Mouse (Mus musculus) limb, embryonic 11.5 days (tissue): ENCODE results near the gene Bnip1. TPM values are rescaled to one million over a fixed set of nuclear protein-coding genes. Genes with fewer than 3 reads are reported as not detected.
A peak's percentile ranks its signal among the peaks of the same experiment; 100 is the strongest.

Source experiments
- ATAC-seq: fragments of 200-750 bp; cut with Nextera tagmentation; 2 replicates; pipeline ENCODE4 v1.8.0; 2017; ENCODE audit warnings: low read depth; ENCODE audit not compliant: insufficient number of reproducible peaks, low FRiP score, low TSS enrichment
- DNase-seq: peaks from one replicate; pipeline ENCODE4 v3.0.0-alpha.2; 2015; ENCODE audit warnings: low spot score
- H3K27ac ChIP-seq: fragments of 300-500 bp; sonication (generic); replicated peaks from 2 replicates; pipeline ENCODE4 v1.5.1; 2014; ENCODE audit warnings: low read depth, mild to moderate bottlenecking, low read length
- H3K27me3 ChIP-seq: fragments of 300-500 bp; sonication (generic); 2 replicates; pipeline ENCODE4 v1.6.1; 2014; ENCODE audit warnings: mild to moderate bottlenecking, low read length, mixed read lengths; ENCODE audit not compliant: control insufficient read depth, insufficient read depth
- H3K36me3 ChIP-seq: fragments of 300-500 bp; sonication (generic); 2 replicates; pipeline ENCODE4 v1.6.1; 2014; ENCODE audit warnings: mild to moderate bottlenecking, low read length, moderate library complexity, mixed read lengths; ENCODE audit not compliant: control insufficient read depth, insufficient read depth
- H3K4me1 ChIP-seq: fragments of 300-500 bp; sonication (generic); 2 replicates; pipeline ENCODE4 v1.6.1; 2014; ENCODE audit warnings: low read length, mixed read lengths; ENCODE audit not compliant: control insufficient read depth, insufficient read depth
- H3K4me2 ChIP-seq: fragments of 300-500 bp; sonication (generic); 2 replicates; pipeline ENCODE4 v1.6.1; 2014; ENCODE audit warnings: low read depth, mild to moderate bottlenecking, moderate library complexity; ENCODE audit not compliant: severe bottlenecking
- H3K4me3 ChIP-seq: fragments of 300-500 bp; sonication (generic); 2 replicates; pipeline ENCODE4 v1.5.1; 2014; ENCODE audit warnings: low read depth, low read length
- H3K9ac ChIP-seq: fragments of 300-500 bp; sonication (generic); 2 replicates; pipeline ENCODE4 v1.6.1; 2014; ENCODE audit warnings: mild to moderate bottlenecking, low read length
- H3K9me3 ChIP-seq: fragments of 300-500 bp; sonication (generic); 2 replicates; pipeline ENCODE4 v1.6.1; 2016; ENCODE audit warnings: low read length; ENCODE audit not compliant: control insufficient read depth
- WGBS: fragments of 180-500 bp; shearing (Covaris S2); extraction: QIAGEN DNeasy Blood & Tissue Kit; methylation state at CpG from one replicate; pipeline ENCODE4 v1.1.7; 2014; 5-methylcytosine and 5-hydroxymethylcytosine counted together
- polyA plus RNA-seq: library from polyadenylated mRNA; unstranded; fragments of >200 nt; fragmentation: Nextera tagmentation; extraction: Ambion mirVana; gene quantifications from 2 replicates; pipeline ENCODE4 v1.2.1, GENCODE M21; 2014

Gene Bnip1
- polyA plus RNA-seq, 1 experiment from 2014 or later = 51.5 TPM

- no peaks in the 10 kb centered on the region for H3K27me3 ChIP-seq
- peaks cover 11% of the 10 kb centered on the region; the same call in 1 of the 2 replicates for H3K36me3 ChIP-seq
- H3K4me1 ChIP-seq = no peaks in the 10 kb centered on the region
- H3K27ac ChIP-seq = no peak overlapping the region
- DNase-seq (no peak), ATAC-seq (no peak)
- no peak overlapping the region for H3K4me2 ChIP-seq
- H3K4me3 ChIP-seq = no peak overlapping the region
- WGBS = 91% methylated on average over 8 of the region's 8 CpGs
- no peak overlapping the region for H3K9ac ChIP-seq
- no peaks in the 10 kb centered on the region for H3K9me3 ChIP-seq
Observed at GRCm38 (mm10) chr17:26789460-26790268, 8.8 kb downstream of the Bnip1 start.

GRCm38 (mm10) chr17:26790269-26791214 lies 9.7 kb downstream of the Bnip1 start:
- Histone ChIP-seq H3K27ac (no peak overlapping the region), H3K36me3 (peaks cover 11% of the 10 kb centered on the region; the same call in 1 of the 2 replicates), H3K4me2 (no peak overlapping the region), H3K4me1 (no peaks in the 10 kb centered on the region), H3K9ac (no peak overlapping the region), H3K4me3 (no peak overlapping the region), H3K27me3 (no peaks in the 10 kb centered on the region), H3K9me3 (no peaks in the 10 kb centered on the region)
- 94% methylated on average over 11 of the region's 11 CpGs for WGBS
- DNase-seq (no peak), ATAC-seq (no peak)

- Histone ChIP-seq H3K36me3 (peaks cover 9% of the 10 kb centered on the region; the same call in 1 of the 2 replicates), H3K27ac (no peak overlapping the region), H3K4me3 (no peak overlapping the region), H3K9ac (no peak overlapping the region), H3K4me1 (no peaks in the 10 kb centered on the region), H3K4me2 (no peak overlapping the region), H3K9me3 (no peaks in the 10 kb centered on the region), H3K27me3 (no peaks in the 10 kb centered on the region)
- DNase-seq (no peak), ATAC-seq (no peak)
- WGBS = 86% methylated on average over 7 of the region's 7 CpGs
Observed at GRCm38 (mm10) chr17:26791580-26791979, 10.7 kb downstream of the Bnip1 start.

GRCm38 (mm10) chr17:26792096-26792495 lies 11.2 kb downstream of the Bnip1 start:
- Histone ChIP-seq H3K9me3 (no peaks in the 10 kb centered on the region), H3K27ac (no peak overlapping the region), H3K9ac (no peak overlapping the region), H3K36me3 (peaks cover 9% of the 10 kb centered on the region; the same call in 1 of the 2 replicates), H3K4me3 (no peak overlapping the region), H3K4me1 (no peaks in the 10 kb centered on the region), H3K4me2 (no peak overlapping the region), H3K27me3 (no peaks in the 10 kb centered on the region)
- DNase-seq = no peak
- 94% methylated on average over 15 of the region's 15 CpGs for WGBS
- ATAC-seq = no peak

GRCm38 (mm10) chr17:26793068-26793765 lies 12.4 kb downstream of the Bnip1 start:
- Histone ChIP-seq H3K4me2 (no peak overlapping the region), H3K4me1 (no peaks in the 10 kb centered on the region), H3K27ac (no peak overlapping the region), H3K4me3 (no peak overlapping the region), H3K9ac (no peak overlapping the region), H3K36me3 (peaks cover 9% of the 10 kb centered on the region; the same call in 1 of the 2 replicates), H3K27me3 (no peaks in the 10 kb centered on the region), H3K9me3 (no peaks in the 10 kb centered on the region)
- DNase-seq (no peak), ATAC-seq (no peak)
- WGBS = 85% methylated on average over 5 of the region's 5 CpGs

- no peak overlapping the region for H3K9ac ChIP-seq
- 21% methylated on average over 3 of the region's 3 CpGs for WGBS
- H3K27me3 ChIP-seq = no peaks in the 10 kb centered on the region
- H3K27ac ChIP-seq = no peak overlapping the region
- H3K4me2 ChIP-seq = no peak overlapping the region
- no peaks in the 10 kb centered on the region for H3K9me3 ChIP-seq
- ATAC-seq = no peak
- H3K36me3 ChIP-seq = peaks cover 9% of the 10 kb centered on the region; the same call in 1 of the 2 replicates
- DNase-seq = peak; percentile 53
- H3K4me1 ChIP-seq = no peaks in the 10 kb centered on the region
- H3K4me3 ChIP-seq = no peak overlapping the region
Observed at GRCm38 (mm10) chr17:26794744-26795143, 13.9 kb downstream of the Bnip1 start.

GRCm38 (mm10) chr17:26795386-26795785 lies 14.5 kb downstream of the Bnip1 start:
- H3K27ac ChIP-seq = no peak overlapping the region
- no peak overlapping the region for H3K4me3 ChIP-seq
- no peak overlapping the region for H3K9ac ChIP-seq
- H3K36me3 ChIP-seq = peaks cover 9% of the 10 kb centered on the region; the same call in 1 of the 2 replicates
- ATAC-seq (no peak), DNase-seq (no peak)
- H3K4me2 ChIP-seq = no peak overlapping the region
- H3K27me3 ChIP-seq = no peaks in the 10 kb centered on the region
- 68% methylated on average over 7 of the region's 7 CpGs for WGBS
- H3K4me1 ChIP-seq = no peaks in the 10 kb centered on the region
- H3K9me3 ChIP-seq = no peaks in the 10 kb centered on the region
